Mouse (Mus musculus): ENCODE data around the gene Arhgef33. TPM values are rescaled to one million over a fixed set of nuclear protein-coding genes. Genes with fewer than 3 reads are reported as not detected.
"Not testable (repeated sequence)": the region's sequence is repeated elsewhere in the genome, so short reads cannot be mapped to it uniquely, and the experiment has no call there.

The Arhgef33 gene
- polyA plus RNA-seq, 1 experiment from 2014 or later = 0.72 TPM

DNA sequence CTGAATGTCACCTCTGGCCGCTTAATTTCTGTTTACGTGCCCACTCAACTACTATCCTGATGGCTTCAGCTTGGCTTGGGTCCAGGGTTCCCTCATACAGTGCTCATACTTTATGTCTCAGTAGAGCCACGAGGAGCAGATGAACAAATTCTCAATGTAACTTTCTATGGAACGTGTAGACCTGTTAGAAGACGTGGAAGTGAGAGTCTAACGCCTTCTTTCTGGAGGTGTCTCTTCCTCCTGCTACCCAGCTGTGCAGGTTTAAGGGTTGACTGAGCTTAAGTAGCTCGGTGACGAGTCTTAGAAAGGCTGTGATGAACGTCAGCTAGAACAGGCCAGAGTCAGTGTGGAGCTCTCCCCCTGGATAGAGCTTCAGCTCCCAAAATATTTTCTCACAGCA, 61.4 kb downstream of the Arhgef33 start:
- Histone ChIP-seq H3K4me2 (ENCODE audit: low read depth, low read length) (no peak overlapping the region), H3K9me3 (replicated peaks; ENCODE audit: control insufficient read depth, low read length) (no peaks in the 10 kb centered on the region), H3K4me3 (ENCODE audit: low read length) (no peak overlapping the region), H3K27me3 (ENCODE audit: control insufficient read depth, insufficient read depth, low read length) (no peaks in the 10 kb centered on the region), H3K36me3 (ENCODE audit: control insufficient read depth, insufficient read depth) (no peaks in the 10 kb centered on the region), H3K9ac (ENCODE audit: low read length) (no peak overlapping the region), H3K4me1 (ENCODE audit: control insufficient read depth, insufficient read depth, low read length) (peaks cover 2% of the 10 kb centered on the region; the same call in 1 of the 2 replicates), H3K27ac (ENCODE audit: low read length) (no peak overlapping the region)
- WGBS = 75% methylated on average over 9 of the region's 9 CpGs
- no peak for ATAC-seq (replicated peaks; ENCODE audit: extremely low read depth, insufficient read depth, low FRiP score)

DNA sequence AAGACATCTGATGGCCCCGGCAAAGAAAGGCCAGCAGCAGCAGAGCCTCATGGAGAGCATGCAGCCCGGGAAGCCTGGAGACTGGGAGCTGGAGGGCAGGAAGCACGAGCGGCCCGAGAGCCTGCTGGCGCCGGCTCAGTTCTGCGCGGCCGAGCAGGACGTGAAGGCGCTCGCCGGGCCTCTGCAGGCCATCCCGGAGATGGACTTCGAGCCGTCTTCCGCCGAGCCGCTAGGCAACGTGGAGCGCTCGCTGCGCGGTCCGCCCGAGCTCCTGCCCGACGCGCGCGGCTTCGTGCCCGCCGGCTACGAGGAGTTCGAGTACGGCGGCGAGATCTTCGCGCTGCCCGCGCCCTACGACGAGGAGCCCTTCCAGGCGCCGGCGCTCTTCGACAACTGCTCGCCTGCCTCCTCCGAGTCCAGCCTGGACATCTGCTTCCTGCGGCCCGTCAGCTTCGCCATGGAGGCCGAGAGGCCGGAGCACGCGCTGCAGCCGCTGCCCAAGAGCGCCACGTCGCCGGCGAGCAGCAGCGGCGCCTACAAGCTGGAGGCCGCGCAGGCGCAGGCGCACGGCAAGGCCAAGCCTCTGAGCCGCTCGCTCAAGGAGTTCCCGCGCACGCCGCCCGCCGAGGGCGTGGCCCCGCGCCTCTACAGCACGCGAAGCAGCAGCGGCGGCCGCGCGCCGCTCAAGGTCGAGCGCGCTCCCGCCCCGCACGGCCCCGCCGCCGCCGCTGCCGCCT, 66.0 kb downstream of the Arhgef33 start, which contains the start of gene Gm10190:
Gene Gm10190 (minus strand): TSS at position 553 of the 737 bp plus-strand sequence.
- peak; percentile 99 for ATAC-seq (replicated peaks; ENCODE audit: extremely low read depth, insufficient read depth, low FRiP score)
- Histone ChIP-seq H3K4me1 (ENCODE audit: control insufficient read depth, insufficient read depth, low read length) (peaks cover 2% of the 10 kb centered on the region; the same call in 1 of the 2 replicates), H3K27me3 (ENCODE audit: control insufficient read depth, insufficient read depth, low read length) (no peaks in the 10 kb centered on the region), H3K27ac (ENCODE audit: low read length) (peak within 1 kb of the TSS; percentile 66; the same call in 1 of the 2 replicates), H3K36me3 (ENCODE audit: control insufficient read depth, insufficient read depth) (no peaks in the 10 kb centered on the region), H3K9ac (ENCODE audit: low read length) (peak within 1 kb of the TSS; percentile 81), H3K4me3 (ENCODE audit: low read length) (peak within 1 kb of the TSS; percentile 61), H3K9me3 (replicated peaks; ENCODE audit: control insufficient read depth, low read length) (0 out of 2 replicates have a peak, but pooled peaks cover 2% of the 10 kb centered on the region), H3K4me2 (ENCODE audit: low read depth, low read length) (peak within 1 kb of the TSS; percentile 95)
- 2% methylated on average over 81 of the region's 102 CpGs for WGBS

DNA sequence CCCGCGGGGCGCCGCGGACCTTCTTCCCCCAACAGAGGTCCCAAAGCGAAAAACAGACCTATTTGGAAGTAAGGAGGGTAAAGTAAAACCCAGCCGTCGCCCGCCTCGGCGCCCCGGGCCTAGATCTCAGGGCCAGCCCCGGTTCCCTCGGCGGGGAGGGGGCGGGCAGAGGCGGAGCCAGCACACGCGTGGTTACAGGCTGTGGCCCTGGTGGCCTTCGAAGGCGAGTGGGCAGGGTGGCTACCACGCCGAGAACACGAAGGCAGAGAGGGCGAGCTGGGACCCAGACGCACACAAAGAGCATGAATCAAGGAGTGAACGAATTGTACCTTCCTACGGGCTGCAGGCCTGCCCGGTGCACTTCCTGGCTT, 66.5 kb downstream of the Arhgef33 start:
- peak overlapping the region; percentile 95 for H3K4me2 ChIP-seq (ENCODE audit: low read depth, low read length)
- no peaks in the 10 kb centered on the region for H3K36me3 ChIP-seq (ENCODE audit: control insufficient read depth, insufficient read depth)
- H3K27me3 ChIP-seq (ENCODE audit: control insufficient read depth, insufficient read depth, low read length) = no peaks in the 10 kb centered on the region
- ATAC-seq (replicated peaks; ENCODE audit: extremely low read depth, insufficient read depth, low FRiP score) = peak; percentile 71
- no peak overlapping the region for H3K27ac ChIP-seq (ENCODE audit: low read length)
- H3K9ac ChIP-seq (ENCODE audit: low read length) = peak overlapping the region; percentile 81
- H3K9me3 ChIP-seq (replicated peaks; ENCODE audit: control insufficient read depth, low read length) = 0 out of 2 replicates have a peak, but pooled peaks cover 2% of the 10 kb centered on the region
- 23% methylated on average over 29 of the region's 29 CpGs for WGBS
- peak overlapping the region; percentile 61 for H3K4me3 ChIP-seq (ENCODE audit: low read length)
- H3K4me1 ChIP-seq (ENCODE audit: control insufficient read depth, insufficient read depth, low read length) = peaks cover 2% of the 10 kb centered on the region; the same call in 1 of the 2 replicates

DNA sequence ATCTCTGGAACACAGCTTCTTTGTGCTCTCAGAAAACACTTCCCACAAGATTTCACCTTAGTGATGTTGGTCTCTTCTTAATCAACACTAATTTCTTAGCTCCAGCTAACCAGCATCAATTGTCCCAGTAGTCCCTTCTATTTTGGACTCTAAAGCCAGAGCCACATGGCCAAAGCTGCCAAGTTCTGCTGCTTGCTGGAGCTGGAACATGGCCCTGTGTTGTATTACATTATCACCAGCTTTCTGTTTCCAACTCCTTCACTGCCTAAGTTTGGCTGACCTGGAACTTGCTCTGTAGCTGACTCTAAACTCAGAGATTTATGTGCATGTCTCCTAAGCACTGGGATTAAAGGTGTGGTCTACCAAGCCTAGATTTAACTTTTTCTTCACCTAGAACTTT, 71.2 kb downstream of the Arhgef33 start:
- not testable (repeated sequence) for H3K9ac ChIP-seq (ENCODE audit: low read length); H3K4me2 ChIP-seq (ENCODE audit: low read depth, low read length); H3K36me3 ChIP-seq (ENCODE audit: control insufficient read depth, insufficient read depth); H3K4me3 ChIP-seq (ENCODE audit: low read length); ATAC-seq (replicated peaks; ENCODE audit: extremely low read depth, insufficient read depth, low FRiP score); H3K4me1 ChIP-seq (ENCODE audit: control insufficient read depth, insufficient read depth, low read length); H3K9me3 ChIP-seq (replicated peaks; ENCODE audit: control insufficient read depth, low read length); H3K27ac ChIP-seq (ENCODE audit: low read length); H3K27me3 ChIP-seq (ENCODE audit: control insufficient read depth, insufficient read depth, low read length)

DNA sequence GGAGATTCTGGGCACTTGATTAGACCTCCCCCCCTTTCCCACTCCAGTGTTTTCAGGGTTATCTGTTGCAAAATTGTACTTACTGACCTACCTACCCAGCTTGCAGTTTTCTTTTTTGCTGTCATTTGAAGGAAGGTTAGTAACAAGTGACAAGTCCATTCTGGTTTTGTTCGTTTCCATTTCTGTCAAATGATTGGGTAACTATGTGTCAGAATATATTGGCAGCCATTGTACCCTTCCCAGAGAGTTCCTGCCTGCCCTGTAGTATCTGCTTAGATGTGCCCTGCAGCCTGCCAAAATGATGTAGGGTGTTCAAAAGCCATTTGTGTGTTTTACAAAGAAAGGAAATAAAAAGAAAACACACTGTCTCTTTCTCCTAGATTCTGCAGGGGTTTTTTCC, 78.5 kb downstream of the Arhgef33 start:
- no peaks in the 10 kb centered on the region for H3K4me1 ChIP-seq (ENCODE audit: control insufficient read depth, insufficient read depth, low read length)
- no peaks in the 10 kb centered on the region for H3K36me3 ChIP-seq (ENCODE audit: control insufficient read depth, insufficient read depth)
- no peak overlapping the region for H3K9ac ChIP-seq (ENCODE audit: low read length)
- no peaks in the 10 kb centered on the region for H3K9me3 ChIP-seq (replicated peaks; ENCODE audit: control insufficient read depth, low read length)
- no peak for ATAC-seq (replicated peaks; ENCODE audit: extremely low read depth, insufficient read depth, low FRiP score)
- 35% methylated on average over 1 of the region's 1 CpGs for WGBS
- H3K27ac ChIP-seq (ENCODE audit: low read length) = no peak overlapping the region
- H3K4me3 ChIP-seq (ENCODE audit: low read length) = no peak overlapping the region
- H3K4me2 ChIP-seq (ENCODE audit: low read depth, low read length) = no peak overlapping the region
- no peaks in the 10 kb centered on the region for H3K27me3 ChIP-seq (ENCODE audit: control insufficient read depth, insufficient read depth, low read length)

DNA sequence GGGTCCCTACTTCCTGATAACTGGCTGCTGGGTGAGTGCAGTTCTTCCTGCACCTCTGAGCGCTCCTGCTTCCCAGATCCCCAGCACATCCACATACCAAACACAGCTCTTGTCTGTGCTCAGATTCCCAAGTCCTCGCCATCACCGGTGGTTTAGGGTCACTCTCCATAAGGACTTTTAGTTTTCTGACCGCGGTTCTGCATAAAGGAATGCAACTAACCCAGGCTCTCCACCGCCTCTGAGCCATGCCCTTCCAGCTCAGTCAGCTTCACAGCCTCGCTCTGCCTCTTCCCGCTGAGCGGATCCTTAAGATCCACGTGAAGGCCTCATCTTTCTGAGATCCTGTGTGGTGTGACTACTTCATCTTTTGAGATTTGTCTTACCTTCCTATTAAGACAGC, 82.8 kb downstream of the Arhgef33 start:
- no peak for ATAC-seq (replicated peaks; ENCODE audit: extremely low read depth, insufficient read depth, low FRiP score)
- Histone ChIP-seq H3K27me3 (ENCODE audit: control insufficient read depth, insufficient read depth, low read length) (no peaks in the 10 kb centered on the region), H3K36me3 (ENCODE audit: control insufficient read depth, insufficient read depth) (no peaks in the 10 kb centered on the region), H3K4me2 (ENCODE audit: low read depth, low read length) (no peak overlapping the region), H3K9ac (ENCODE audit: low read length) (no peak overlapping the region), H3K9me3 (replicated peaks; ENCODE audit: control insufficient read depth, low read length) (no peaks in the 10 kb centered on the region), H3K27ac (ENCODE audit: low read length) (no peak overlapping the region), H3K4me3 (ENCODE audit: low read length) (no peak overlapping the region), H3K4me1 (ENCODE audit: control insufficient read depth, insufficient read depth, low read length) (peaks cover 3% of the 10 kb centered on the region; the same call in 1 of the 2 replicates)
- 61% methylated on average over 10 of the region's 10 CpGs for WGBS

DNA sequence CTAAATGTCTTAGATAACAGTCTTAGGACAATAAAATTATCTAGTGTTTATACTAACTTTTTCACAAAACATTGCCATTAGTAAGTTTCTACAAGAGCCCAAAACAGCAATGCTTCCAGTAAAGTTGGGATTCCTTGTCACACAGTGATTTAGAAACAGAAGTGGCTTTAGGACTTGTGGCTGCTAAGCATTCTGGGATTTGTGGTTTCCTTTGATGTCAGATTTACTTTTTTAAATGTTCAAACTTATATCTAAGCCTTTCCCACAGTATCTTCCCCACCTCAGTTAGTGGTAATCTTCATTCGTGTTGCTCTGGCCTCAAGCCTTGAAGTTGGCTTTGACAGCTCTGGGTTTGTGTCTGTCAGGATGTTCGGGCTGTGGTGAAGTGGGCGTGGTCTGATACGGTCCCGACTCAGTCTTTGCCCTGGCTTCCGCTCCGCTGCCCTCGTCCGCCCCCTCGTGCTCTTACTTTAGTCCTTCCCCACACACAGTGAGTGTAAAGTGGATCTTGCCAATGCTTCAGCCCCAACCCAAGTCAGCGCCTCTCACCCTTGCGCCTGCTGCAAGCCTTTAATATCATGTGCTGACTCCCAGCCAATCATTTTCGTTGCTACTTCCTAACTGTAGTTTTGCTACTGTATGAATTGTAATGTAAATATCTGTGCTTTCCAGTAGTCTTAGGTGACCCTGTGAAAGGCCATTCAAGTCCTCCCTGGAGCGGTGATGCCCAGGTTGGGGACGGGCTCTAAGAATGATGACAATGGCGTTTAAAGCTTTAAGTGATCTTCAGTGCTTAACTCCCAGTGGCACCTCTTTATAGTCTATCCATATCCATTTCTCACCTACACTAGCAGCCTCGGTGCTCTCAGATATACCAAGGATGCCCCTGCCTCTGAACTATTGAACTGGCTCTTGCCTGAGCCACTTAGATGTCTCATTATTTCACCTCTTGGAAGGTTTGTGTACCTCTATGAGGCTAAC, 84.5 kb downstream of the Arhgef33 start:
- peak overlapping the region; percentile 45 for H3K9ac ChIP-seq (ENCODE audit: low read length)
- no peak overlapping the region for H3K27ac ChIP-seq (ENCODE audit: low read length)
- WGBS = 12% methylated on average over 17 of the region's 17 CpGs

DNA sequence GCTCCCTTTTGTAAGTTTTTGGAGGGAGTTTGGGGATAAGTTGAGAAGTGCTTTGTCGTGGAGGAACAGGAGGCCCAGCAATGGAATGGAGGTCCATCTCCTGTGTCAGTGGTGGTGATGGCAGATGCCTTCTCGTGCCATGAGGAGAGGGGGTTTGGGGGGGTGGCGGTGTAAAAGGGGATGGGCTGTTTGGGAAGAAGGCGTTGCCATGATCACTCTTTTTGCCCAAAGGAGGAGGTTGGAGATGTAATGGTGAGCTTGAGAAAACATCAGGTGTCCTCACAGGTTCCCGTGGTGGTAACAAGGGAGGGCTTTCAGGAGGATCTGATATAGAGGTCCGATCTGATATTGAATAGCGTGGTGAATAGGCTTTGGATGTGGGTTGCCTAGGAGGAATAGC, 91.0 kb downstream of the Arhgef33 start:
- Histone ChIP-seq H3K36me3 (ENCODE audit: control insufficient read depth, insufficient read depth) (peaks cover 20% of the 10 kb centered on the region), H3K9ac (ENCODE audit: low read length) (no peak overlapping the region), H3K27me3 (ENCODE audit: control insufficient read depth, insufficient read depth, low read length) (no peaks in the 10 kb centered on the region), H3K4me2 (ENCODE audit: low read depth, low read length) (no peak overlapping the region), H3K4me1 (ENCODE audit: control insufficient read depth, insufficient read depth, low read length) (no peaks in the 10 kb centered on the region), H3K27ac (ENCODE audit: low read length) (no peak overlapping the region), H3K4me3 (ENCODE audit: low read length) (no peak overlapping the region), H3K9me3 (replicated peaks; ENCODE audit: control insufficient read depth, low read length) (no peaks in the 10 kb centered on the region)
- ATAC-seq (replicated peaks; ENCODE audit: extremely low read depth, insufficient read depth, low FRiP score) = no peak
- 91% methylated on average over 7 of the region's 7 CpGs for whole genome bisulfite sequencing

More for the DNA sequence above, 84.5 kb downstream of the Arhgef33 start:
- peaks cover 3% of the 10 kb centered on the region; the same call in 1 of the 2 replicates for H3K4me1 ChIP-seq (ENCODE audit: control insufficient read depth, insufficient read depth, low read length)
- H3K4me3 ChIP-seq (ENCODE audit: low read length) = peak overlapping the region; percentile 56
- peak; percentile 89 for ATAC-seq (replicated peaks; ENCODE audit: extremely low read depth, insufficient read depth, low FRiP score)
- no peaks in the 10 kb centered on the region for H3K9me3 ChIP-seq (replicated peaks; ENCODE audit: control insufficient read depth, low read length)
- H3K27me3 ChIP-seq (ENCODE audit: control insufficient read depth, insufficient read depth, low read length) = no peaks in the 10 kb centered on the region
- H3K4me2 ChIP-seq (ENCODE audit: low read depth, low read length) = peak overlapping the region; percentile 81
- H3K36me3 ChIP-seq (ENCODE audit: control insufficient read depth, insufficient read depth) = no peaks in the 10 kb centered on the region
